Mouse (Mus musculus) limb, embryonic 14.5 days (tissue): ENCODE measurements around the gene Elp1. TPM values are rescaled to one million over a fixed set of nuclear protein-coding genes. Genes with fewer than 3 reads are reported as not detected.
A peak's percentile ranks its signal among the peaks of the same experiment; 100 is the strongest.

Source experiments
- ATAC-seq: fragments of 200-750 bp; cut with Nextera tagmentation; 2 replicates; pipeline ENCODE4 v1.8.0; 2017; ENCODE audit warnings: low read depth, moderate number of reproducible peaks, moderate TSS enrichment; ENCODE audit not compliant: low FRiP score
- DNase-seq: peaks from one replicate; pipeline ENCODE4 v3.0.0-alpha.2; 2015; ENCODE audit warnings: low spot score
- H3K27ac ChIP-seq: fragments of 300-500 bp; sonication (generic); replicated peaks from 2 replicates; pipeline ENCODE4 v1.5.1; 2014; ENCODE audit warnings: low read depth, mild to moderate bottlenecking, low read length, moderate library complexity, mixed read lengths
- H3K27me3 ChIP-seq: fragments of 300-500 bp; sonication (generic); 2 replicates; pipeline ENCODE4 v1.6.1; 2014; ENCODE audit warnings: low read length, mixed read lengths; ENCODE audit not compliant: control insufficient read depth, insufficient read depth
- H3K36me3 ChIP-seq: fragments of 300-500 bp; sonication (generic); 2 replicates; pipeline ENCODE4 v1.6.1; 2014; ENCODE audit warnings: mild to moderate bottlenecking, low read length, moderate library complexity, mixed read lengths; ENCODE audit not compliant: control insufficient read depth, insufficient read depth
- H3K4me1 ChIP-seq: fragments of 300-500 bp; sonication (generic); 2 replicates; pipeline ENCODE4 v1.6.1; 2014; ENCODE audit warnings: antibody characterized with exemption, low read length, mixed read lengths; ENCODE audit not compliant: control insufficient read depth, insufficient read depth
- H3K4me2 ChIP-seq: fragments of 300-500 bp; sonication (generic); replicated peaks from 2 replicates; pipeline ENCODE4 v1.6.1; 2014; ENCODE audit warnings: low read depth, mild to moderate bottlenecking, low read length, moderate library complexity; ENCODE audit not compliant: severe bottlenecking
- H3K4me3 ChIP-seq: fragments of 300-500 bp; sonication (generic); replicated peaks from 2 replicates; pipeline ENCODE4 v1.5.1; 2014; ENCODE audit warnings: low read length
- H3K9ac ChIP-seq: fragments of 300-500 bp; sonication (generic); 2 replicates; pipeline ENCODE4 v1.6.1; 2014; ENCODE audit warnings: mild to moderate bottlenecking, low read depth, low read length, moderate library complexity; ENCODE audit not compliant: severe bottlenecking
- H3K9me3 ChIP-seq: fragments of 300-500 bp; sonication (generic); 2 replicates; pipeline ENCODE4 v1.6.1; 2016; ENCODE audit warnings: low read length; ENCODE audit not compliant: control insufficient read depth
- POLR2A ChIP-seq: fragments of 200-500 bp; IDR thresholded peaks from 2 replicates; pipeline ENCODE4 v1.8.0; 2012; ENCODE audit warnings: inconsistent platforms, mild to moderate bottlenecking, moderate library complexity, borderline replicate concordance; ENCODE audit not compliant: insufficient read depth, insufficient read length; ENCODE audit errors: extremely low read depth
- WGBS: fragments of 180-500 bp; shearing (Covaris S2); extraction: QIAGEN DNeasy Blood & Tissue Kit; methylation state at CpG from one replicate; pipeline ENCODE4 v1.1.7; 2014; 5-methylcytosine and 5-hydroxymethylcytosine counted together
- polyA plus RNA-seq, 2 experiments: library from polyadenylated mRNA; depleted of rRNA in 1 of 2; stranded (reverse) in 1 of 2; unstranded in 1 of 2; fragments of >200 nt; fragmentation: Nextera tagmentation in 1 of 2; extraction: Ambion mirVana in 1 of 2; gene quantifications; 2 replicates each; pipeline versions ENCODE4 v1.2.1 to v1.2.3; 2012 to 2014

The Elp1 gene
- polyA plus RNA-seq, 2 experiments, result 60.8 to 72.3 TPM

DNA sequence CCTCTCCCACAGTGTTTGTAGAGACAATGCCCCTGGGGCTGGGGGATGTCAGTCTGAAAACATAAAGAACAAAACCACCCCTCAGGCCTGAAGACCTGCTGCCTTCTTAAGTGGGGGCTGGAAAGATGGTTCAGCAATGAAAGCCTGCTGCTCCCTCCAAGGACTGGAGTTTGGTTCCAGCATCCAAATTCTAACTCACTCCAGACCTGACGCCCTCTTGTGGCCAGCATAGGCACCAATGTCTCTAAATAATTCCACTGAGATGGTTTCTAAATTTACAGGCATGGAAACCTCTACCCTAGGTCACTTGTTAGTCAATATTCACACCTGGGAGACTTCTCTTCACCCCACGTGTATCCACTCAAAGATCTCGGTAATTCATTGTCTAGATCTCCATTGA is 80.7 kb downstream of the Elp1 start:
- Histone ChIP-seq H3K36me3 (no peaks in the 10 kb centered on the region), H3K4me2 (no peak overlapping the region), H3K27ac (no peak overlapping the region), H3K4me1 (peaks cover 12% of the 10 kb centered on the region; the same call in 1 of the 2 replicates), H3K4me3 (no peak overlapping the region), H3K9me3 (no peaks in the 10 kb centered on the region), H3K9ac (no peak overlapping the region), H3K27me3 (no peaks in the 10 kb centered on the region)
- DNase-seq, result no peak
- no peak for TF ChIP-seq POLR2A
- WGBS, result 42% methylated on average over 3 of the region's 3 CpGs
- no peak for ATAC-seq

DNA sequence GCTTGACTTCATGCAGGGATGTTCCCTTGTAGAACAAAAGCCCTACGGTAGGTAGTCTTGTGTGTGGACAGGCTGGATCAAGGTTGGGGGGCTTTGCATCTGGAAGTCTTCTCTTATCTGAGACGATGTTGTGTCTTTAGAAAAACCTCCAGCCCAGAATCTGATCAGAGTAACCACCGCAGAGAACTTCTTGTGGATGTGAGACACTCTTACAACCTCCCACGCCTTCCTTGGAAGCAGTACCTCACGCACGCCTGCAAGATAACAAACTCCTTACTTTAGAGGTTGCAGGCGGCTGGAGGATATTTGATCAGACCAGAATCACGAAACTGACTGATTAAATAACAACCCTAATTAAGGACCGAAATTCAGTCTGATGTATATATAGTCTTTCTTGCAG is 81.7 kb downstream of the Elp1 start:
- Histone ChIP-seq H3K4me3 (no peak overlapping the region), H3K27me3 (no peaks in the 10 kb centered on the region), H3K36me3 (no peaks in the 10 kb centered on the region), H3K9ac (no peak overlapping the region), H3K9me3 (no peaks in the 10 kb centered on the region), H3K4me2 (no peak overlapping the region), H3K27ac (no peak overlapping the region), H3K4me1 (peaks cover 12% of the 10 kb centered on the region; the same call in 1 of the 2 replicates)
- DNase-seq, result no peak
- 86% methylated on average over 9 of the region's 9 CpGs for WGBS
- ATAC-seq, result no peak
- no peak for TF ChIP-seq POLR2A

DNA sequence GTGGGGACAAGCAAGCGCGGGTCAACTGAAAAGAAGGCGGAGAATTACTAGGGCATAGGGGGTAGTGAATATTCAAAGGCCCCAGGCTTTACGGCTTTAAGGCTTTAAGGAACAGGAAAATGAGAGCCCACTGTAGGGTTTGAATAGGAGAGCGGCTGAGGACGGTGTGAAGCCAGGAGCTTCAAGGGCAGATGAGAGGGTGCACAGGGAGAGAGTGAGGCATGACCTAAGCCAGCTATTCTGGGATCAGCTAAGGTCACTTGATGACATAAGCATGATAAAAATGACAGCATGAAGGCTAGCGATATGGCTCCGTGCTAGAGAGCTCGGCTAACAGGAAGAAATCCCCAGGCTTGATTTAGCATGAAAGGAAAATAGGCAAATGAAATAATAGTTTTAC is 82.7 kb downstream of the Elp1 start:
- Histone ChIP-seq H3K27ac (no peak overlapping the region), H3K4me1 (peaks cover 12% of the 10 kb centered on the region; the same call in 1 of the 2 replicates), H3K27me3 (no peaks in the 10 kb centered on the region), H3K36me3 (no peaks in the 10 kb centered on the region), H3K9me3 (no peaks in the 10 kb centered on the region), H3K4me3 (no peak overlapping the region), H3K9ac (no peak overlapping the region), H3K4me2 (no peak overlapping the region)
- no peak for TF ChIP-seq POLR2A
- WGBS, result 53% methylated on average over 9 of the region's 9 CpGs
- ATAC-seq (no peak), DNase-seq (no peak)

DNA sequence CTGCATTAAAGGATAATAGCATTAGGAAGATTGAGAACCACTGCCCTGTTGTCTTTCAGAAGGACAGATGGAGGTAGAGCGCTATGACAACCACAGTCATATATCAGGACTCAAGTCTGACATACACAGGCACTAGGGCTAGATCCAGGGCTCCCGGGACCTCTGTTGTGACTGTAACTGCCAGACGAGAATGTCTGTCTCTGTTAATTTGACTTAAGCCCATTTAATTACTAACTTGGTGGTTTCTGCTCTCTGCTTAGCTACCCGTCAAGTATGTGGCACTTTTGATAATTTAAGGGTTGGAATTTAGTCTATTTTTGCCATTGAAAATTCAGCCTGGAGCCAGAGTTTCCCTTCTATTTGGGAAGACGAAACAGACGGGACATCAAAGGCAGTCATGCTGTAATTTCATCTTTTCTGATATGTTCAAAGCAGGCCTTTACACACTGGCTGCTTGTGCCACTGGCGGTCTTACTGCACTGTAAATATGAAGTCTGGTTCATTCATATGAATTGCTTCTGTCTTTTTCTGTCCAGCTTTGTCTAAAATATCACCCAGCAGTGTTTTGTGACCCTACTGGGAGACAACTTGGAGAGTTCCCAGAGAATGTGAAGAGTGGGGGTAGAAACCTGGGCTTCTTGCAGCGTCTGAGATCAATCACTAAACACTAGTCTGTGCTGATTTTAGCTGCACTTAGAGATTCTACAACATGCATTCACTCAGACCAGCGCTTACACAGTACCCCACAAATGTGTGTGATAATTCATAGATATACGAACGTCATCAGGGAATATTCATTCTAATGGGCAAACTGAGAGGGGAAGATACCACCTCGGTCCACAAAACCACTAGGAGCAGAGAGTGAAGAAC is 83.3 kb downstream of the Elp1 start:
- Histone ChIP-seq H3K4me3 (no peak overlapping the region), H3K4me2 (no peak overlapping the region), H3K4me1 (peaks cover 12% of the 10 kb centered on the region; the same call in 1 of the 2 replicates), H3K27ac (no peak overlapping the region), H3K36me3 (no peaks in the 10 kb centered on the region), H3K9ac (no peak overlapping the region), H3K9me3 (no peaks in the 10 kb centered on the region), H3K27me3 (no peaks in the 10 kb centered on the region)
- DNase-seq (peak; percentile 32), ATAC-seq (no peak)
- WGBS, result 48% methylated on average over 12 of the region's 12 CpGs
- TF ChIP-seq POLR2A, result no peak

DNA sequence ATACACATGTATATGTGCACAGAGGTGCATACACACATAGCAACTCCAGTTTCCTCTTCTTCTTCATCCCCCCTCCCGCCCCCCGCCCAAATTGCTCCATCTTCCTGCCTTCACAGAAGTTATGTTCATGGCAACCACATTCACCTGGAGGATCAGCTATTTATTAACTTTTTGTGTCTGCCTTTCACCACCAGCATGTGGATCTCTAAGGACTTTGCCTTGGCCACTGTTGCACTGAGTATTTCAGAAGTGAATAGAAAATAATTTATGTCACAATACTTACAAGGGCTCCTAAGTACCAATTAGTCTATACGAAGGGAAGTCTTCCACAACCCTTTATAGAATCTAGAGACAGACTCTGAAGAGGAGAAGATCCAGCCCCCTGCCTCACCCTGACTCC is 84.2 kb downstream of the Elp1 start:
- H3K4me3 ChIP-seq, result no peak overlapping the region
- H3K4me1 ChIP-seq, result peaks cover 12% of the 10 kb centered on the region; the same call in 1 of the 2 replicates
- H3K36me3 ChIP-seq, result no peaks in the 10 kb centered on the region
- DNase-seq (no peak), ATAC-seq (no peak)
- H3K9ac ChIP-seq, result no peak overlapping the region
- no peak overlapping the region for H3K4me2 ChIP-seq
- whole genome bisulfite sequencing, result 78% methylated on average over 3 of the region's 3 CpGs
- no peak for TF ChIP-seq POLR2A
- no peak overlapping the region for H3K27ac ChIP-seq
- H3K9me3 ChIP-seq, result no peaks in the 10 kb centered on the region
- H3K27me3 ChIP-seq, result no peaks in the 10 kb centered on the region
